In the genomic region with DNA sequence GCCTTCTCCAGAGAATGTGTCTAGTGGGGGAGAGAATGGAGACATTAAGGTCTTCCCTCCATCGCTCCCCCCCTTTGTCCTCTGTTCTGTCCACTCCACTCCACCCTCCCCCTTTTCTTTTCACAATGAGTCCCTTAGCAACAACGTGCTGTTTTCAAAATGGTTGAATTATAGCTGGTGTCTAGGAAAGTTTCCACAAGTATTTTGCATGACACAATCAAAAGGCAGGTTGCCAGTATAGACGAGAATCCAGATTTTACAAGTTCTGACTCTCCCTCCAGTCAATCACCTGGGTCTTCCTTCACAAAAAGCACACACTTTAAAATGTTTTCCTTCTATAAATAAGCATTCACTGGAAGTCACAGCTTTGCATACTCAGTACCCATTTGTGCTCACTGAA, we compare ENCODE assay signal across 31 mouse cellular contexts. TPM values are rescaled to one million over a fixed set of nuclear protein-coding genes. Genes with fewer than 3 reads are reported as not detected.
DNase-seq lines count a peak whose midpoint lies in the region; ATAC-seq and TF ChIP-seq lines count a peak whose summit lies in the region.
"Had no signal": no experiment of that assay in that cellular context is flagged by ENCODE, and none has a peak within 500 bp of the region (broad histone marks: within the 10 kb centered on the region; RNA-seq: fewer than 3 reads in every experiment).

No protein-coding gene starts in this region.

- no peak overlapping the region for H3K4me3 ChIP-seq in limb, embryonic 14.5 days (replicated peaks; ENCODE audit: low read length)
- no peak overlapping the region for H3K4me3 ChIP-seq in limb, embryonic 10.5 days
- H3K4me3 ChIP-seq: embryonic facial prominence, embryonic 12.5 days; embryonic facial prominence, embryonic 15.5 days; forebrain, embryonic 12.5 days; forebrain, embryonic 15.5 days; heart, embryonic 12.5 days; heart, embryonic 15.5 days; hindbrain, embryonic 12.5 days; hindbrain, embryonic 15.5 days had no signal

- ATAC-seq in limb, embryonic 14.5 days (ENCODE audit: low FRiP score, low read depth) = no peak
- ATAC-seq in megakaryocyte, adult 5-6 weeks (ENCODE audit: poor library complexity, severe bottlenecking) = no peak
- ATAC-seq: forebrain, embryonic 15.5 days had no signal

- 50% methylated on average over 3 of the region's 3 CpGs for WGBS in limb, embryonic 14.5 days
- 78% methylated on average over 3 of the region's 3 CpGs for WGBS in limb, embryonic 10.5 days

- H3K36me3 ChIP-seq in limb, embryonic 14.5 days (ENCODE audit: control insufficient read depth, insufficient read depth, low read length) = no peaks in the 10 kb centered on the region
- H3K36me3 ChIP-seq in limb, embryonic 10.5 days = no peaks in the 10 kb centered on the region
- H3K36me3 ChIP-seq: embryonic facial prominence, embryonic 12.5 days; embryonic facial prominence, embryonic 15.5 days; forebrain, embryonic 12.5 days; forebrain, embryonic 15.5 days; G1E; heart, embryonic 12.5 days; heart, embryonic 15.5 days; hindbrain, embryonic 12.5 days; hindbrain, embryonic 15.5 days had no signal

- H3K9me3 ChIP-seq in limb, embryonic 14.5 days (ENCODE audit: control insufficient read depth, low read length) = no peaks in the 10 kb centered on the region
- H3K9me3 ChIP-seq in limb, embryonic 10.5 days (replicated peaks) = no peaks in the 10 kb centered on the region
- H3K9me3 ChIP-seq: embryonic facial prominence, embryonic 12.5 days; embryonic facial prominence, embryonic 15.5 days; forebrain, embryonic 12.5 days; forebrain, embryonic 15.5 days; G1E; heart, embryonic 12.5 days; heart, embryonic 15.5 days; hindbrain, embryonic 12.5 days; hindbrain, embryonic 15.5 days had no signal

- DNase-seq in adrenal gland, postnatal 10 days = peak; percentile 18
- no peak for DNase-seq in adrenal gland, postnatal 14 days
- DNase-seq in limb, embryonic 14.5 days (ENCODE audit: low spot score) = peak; percentile 67
- no peak for DNase-seq in limb, embryonic 10.5 days (ENCODE audit: low spot score)
- peak; percentile 28 for DNase-seq in 3T3-L1 (ENCODE audit: low read depth, low spot score)
- DNase-seq in fibroblast of lung, adult 2 months (ENCODE audit: low read depth) = peak; percentile 63
- no peak for DNase-seq in right cerebral cortex, postnatal 36 days (ENCODE audit: low spot score in 2 of 2)
- DNase-seq: adrenal gland, adult 8-10 months; B cell, adult 2 months; cerebellum, adult 11 months; cerebellum, adult 2 months; cerebellum, adult 9-11 months; cerebellum, postnatal 25 days; gastrocnemius, postnatal 25 days; heart, adult 18-20 months had no signal

- H3K27ac ChIP-seq in limb, embryonic 14.5 days (replicated peaks; ENCODE audit: low read depth, low read length) = no peak overlapping the region
- H3K27ac ChIP-seq in limb, embryonic 10.5 days = no peak overlapping the region
- H3K27ac ChIP-seq: embryonic facial prominence, embryonic 12.5 days; embryonic facial prominence, embryonic 15.5 days; forebrain, embryonic 12.5 days; forebrain, embryonic 15.5 days; heart, embryonic 15.5 days; hindbrain, embryonic 12.5 days; hindbrain, embryonic 15.5 days had no signal

- no peak overlapping the region for H3K4me2 ChIP-seq in limb, embryonic 14.5 days (replicated peaks; ENCODE audit: low read depth, low read length, severe bottlenecking)
- H3K4me2 ChIP-seq: embryonic facial prominence, embryonic 12.5 days; embryonic facial prominence, embryonic 15.5 days; forebrain, embryonic 12.5 days; forebrain, embryonic 15.5 days; heart, embryonic 12.5 days; heart, embryonic 15.5 days; hindbrain, embryonic 12.5 days; hindbrain, embryonic 15.5 days had no signal

- no peaks in the 10 kb centered on the region for H3K27me3 ChIP-seq in limb, embryonic 14.5 days (ENCODE audit: control insufficient read depth, insufficient read depth, low read length)
- H3K27me3 ChIP-seq in limb, embryonic 10.5 days (ENCODE audit: low read depth, poor library complexity, severe bottlenecking) = no peaks in the 10 kb centered on the region
- H3K27me3 ChIP-seq: CH12.LX; embryonic facial prominence, embryonic 12.5 days; embryonic facial prominence, embryonic 15.5 days; forebrain, embryonic 12.5 days; forebrain, embryonic 15.5 days; heart, embryonic 15.5 days; hindbrain, embryonic 12.5 days; hindbrain, embryonic 15.5 days had no signal

- H3K4me1 ChIP-seq in limb, embryonic 14.5 days (ENCODE audit: control insufficient read depth, insufficient read depth, low read length) = peaks cover 12% of the 10 kb centered on the region; the same call in 1 of the 2 replicates
- peaks cover 7% of the 10 kb centered on the region; the same call in 1 of the 2 replicates for H3K4me1 ChIP-seq in limb, embryonic 10.5 days
- H3K4me1 ChIP-seq: embryonic facial prominence, embryonic 12.5 days; forebrain, embryonic 15.5 days; heart, embryonic 12.5 days; heart, embryonic 15.5 days had no signal

- TF ChIP-seq POLR2A in limb, embryonic 14.5 days (IDR thresholded peaks at IDR 0.05; ENCODE audit: borderline replicate concordance, extremely low read depth, insufficient read depth, insufficient read length) = no peak

- H3K9ac ChIP-seq in limb, embryonic 14.5 days (ENCODE audit: low read depth, low read length, severe bottlenecking) = no peak overlapping the region
- H3K9ac ChIP-seq: embryonic facial prominence, embryonic 12.5 days; embryonic facial prominence, embryonic 15.5 days; forebrain, embryonic 12.5 days; forebrain, embryonic 15.5 days; heart, embryonic 12.5 days; heart, embryonic 15.5 days; hindbrain, embryonic 12.5 days; hindbrain, embryonic 15.5 days had no signal

RNA-seq across cellular contexts. Expression of gene C1qtnf3, which starts 4.6 kb away (rescaled TPM):
- 1 to 10 TPM; 6.1 to 6.7 TPM for total RNA-seq in adrenal gland, postnatal 10 days (2021)
- total RNA-seq in adrenal gland, postnatal 14 days (2021) = 1.5 and 2.1 TPM in 2 replicates
- 119 and 130 TPM in 2 replicates for polyA plus RNA-seq in limb, embryonic 14.5 days (2012; rRNA removed)
- 92.6 and 108 TPM in 2 replicates for polyA plus RNA-seq in limb, embryonic 14.5 days (2014; fragmentation: Nextera tagmentation; extraction: Ambion mirVana)
- 1.7 and 3.3 TPM in 2 replicates for polyA plus RNA-seq in limb, embryonic 10.5 days (2016; fragmentation: Nextera tagmentation; extraction: Ambion mirVana)
- total RNA-seq in megakaryocyte, adult 5-6 weeks (2015) = not detected in 2 replicates
- total RNA-seq in megakaryocyte, adult 5-6 weeks (2017) = not detected in 2 replicates
- total RNA-seq: CH12.LX; common myeloid progenitor, adult 5-6 weeks; G1E; heart, adult 18-20 months; hematopoietic stem cell, adult 5-6 weeks had no signal
- polyA plus RNA-seq: G1E had no signal

RNA-seq across cellular contexts. Expression of gene Amacr, which starts 24.9 kb away (rescaled TPM):
- total RNA-seq in adrenal gland, postnatal 10 days (2021) = 10 to 100 TPM; 33.8 to 40.5 TPM
- total RNA-seq in adrenal gland, postnatal 14 days (2021) = 33.4 and 37.0 TPM in 2 replicates
- 22.2 and 25.7 TPM in 2 replicates for polyA plus RNA-seq in limb, embryonic 14.5 days (2012; rRNA removed)
- 25.3 and 26.5 TPM in 2 replicates for polyA plus RNA-seq in limb, embryonic 14.5 days (2014; fragmentation: Nextera tagmentation; extraction: Ambion mirVana)
- 13.3 and 15.9 TPM in 2 replicates for polyA plus RNA-seq in limb, embryonic 10.5 days (2016; fragmentation: Nextera tagmentation; extraction: Ambion mirVana)
- 0.98 and 1.1 TPM in 2 replicates for total RNA-seq in megakaryocyte, adult 5-6 weeks (2015)
- 0.61 and 2.2 TPM in 2 replicates for total RNA-seq in megakaryocyte, adult 5-6 weeks (2017)

RNA-seq across cellular contexts. Expression of gene Slc45a2, which starts 43.8 kb away (rescaled TPM):
- total RNA-seq in adrenal gland, postnatal 10 days (2021) = not detected
- not detected in 2 replicates for total RNA-seq in adrenal gland, postnatal 14 days (2021)
- polyA plus RNA-seq in limb, embryonic 14.5 days (2012; rRNA removed) = 0.12 and 0.19 TPM in 2 replicates
- 0.65 and 1.1 TPM in 2 replicates for polyA plus RNA-seq in limb, embryonic 14.5 days (2014; fragmentation: Nextera tagmentation; extraction: Ambion mirVana)
- 0.05 TPM in 1 of 2 replicates, not detected in the other for polyA plus RNA-seq in limb, embryonic 10.5 days (2016; fragmentation: Nextera tagmentation; extraction: Ambion mirVana)
- not detected in 2 replicates for total RNA-seq in megakaryocyte, adult 5-6 weeks (2015)
- not detected in 2 replicates for total RNA-seq in megakaryocyte, adult 5-6 weeks (2017)
- total RNA-seq: adrenal gland, adult 8-10 months; adrenal gland, postnatal 4 days; CH12.LX; common myeloid progenitor, adult 5-6 weeks; gastrocnemius, adult 8-10 months; gastrocnemius, postnatal 25 days; heart, adult 18-20 months; heart, postnatal 25 days; hematopoietic stem cell, adult 5-6 weeks had no signal
- polyA plus RNA-seq: forebrain, embryonic 15.5 days; G1E; heart, embryonic 12.5 days had no signal

Comparison
In these comparisons a context has a peak if more than half of its experiments do, and no peak if none do; other contexts are left out.
1. DNase-seq: peak in adrenal gland, postnatal 10 days (single experiment), limb, embryonic 14.5 days (single experiment), 3T3-L1 (single experiment) and fibroblast of lung, adult 2 months (single experiment); none in adrenal gland, postnatal 14 days (single experiment), limb, embryonic 10.5 days (single experiment) and right cerebral cortex, postnatal 36 days (0 of 2).
2. RNA of gene Amacr, which starts 24.9 kb away (total RNA-seq): 33.8 to 40.5 TPM in adrenal gland, postnatal 10 days and 33.4 to 37.0 TPM in adrenal gland, postnatal 14 days; 0.61 to 2.2 TPM in megakaryocyte, adult 5-6 weeks; every median in the first group is over 10 times any median in the second.